Mouse (Mus musculus): ENCODE results near the gene Trim26. TPM values are rescaled to one million over a fixed set of nuclear protein-coding genes. Genes with fewer than 3 reads are reported as not detected.

Trim26 gene
- polyA plus RNA-seq, 1 experiment from 2014 or later: 36.5 TPM

GRCm38 (mm10) chr17:36844286-36844719 lies 7.4 kb downstream of the Trim26 start:
- Histone ChIP-seq H3K27ac (replicated peaks; ENCODE audit: low read depth, low read length) (no peak overlapping the region), H3K4me2 (ENCODE audit: low read length) (no peak overlapping the region), H3K4me1 (ENCODE audit: control insufficient read depth, insufficient read depth, low read length) (no peaks in the 10 kb centered on the region), H3K27me3 (ENCODE audit: control insufficient read depth, insufficient read depth, low read length) (no peaks in the 10 kb centered on the region), H3K4me3 (replicated peaks; ENCODE audit: low read depth, low read length) (no peak overlapping the region), H3K9me3 (ENCODE audit: control insufficient read depth, low read length) (no peaks in the 10 kb centered on the region), H3K36me3 (ENCODE audit: control insufficient read depth, insufficient read depth, low read length) (0 out of 2 replicates have a peak, but pooled peaks cover 15% of the 10 kb centered on the region), H3K9ac (replicated peaks; ENCODE audit: low read length) (no peak overlapping the region)
- ATAC-seq (ENCODE audit: low FRiP score, low TSS enrichment) (no peak), DNase-seq (no peak)

GRCm38 (mm10) chr17:36844725-36845124 lies 7.8 kb downstream of the Trim26 start:
- no peak for DNase-seq
- Histone ChIP-seq H3K9me3 (ENCODE audit: control insufficient read depth, low read length) (no peaks in the 10 kb centered on the region), H3K4me3 (replicated peaks; ENCODE audit: low read depth, low read length) (no peak overlapping the region), H3K9ac (replicated peaks; ENCODE audit: low read length) (no peak overlapping the region), H3K4me2 (ENCODE audit: low read length) (no peak overlapping the region), H3K27ac (replicated peaks; ENCODE audit: low read depth, low read length) (no peak overlapping the region), H3K36me3 (ENCODE audit: control insufficient read depth, insufficient read depth, low read length) (0 out of 2 replicates have a peak, but pooled peaks cover 15% of the 10 kb centered on the region), H3K4me1 (ENCODE audit: control insufficient read depth, insufficient read depth, low read length) (no peaks in the 10 kb centered on the region), H3K27me3 (ENCODE audit: control insufficient read depth, insufficient read depth, low read length) (no peaks in the 10 kb centered on the region)
- 83% methylated on average over 1 of the region's 1 CpGs for WGBS
- no peak for ATAC-seq (ENCODE audit: low FRiP score, low TSS enrichment)

- H3K4me1 ChIP-seq (ENCODE audit: control insufficient read depth, insufficient read depth, low read length): no peaks in the 10 kb centered on the region
- no peak overlapping the region for H3K9ac ChIP-seq (replicated peaks; ENCODE audit: low read length)
- H3K36me3 ChIP-seq (ENCODE audit: control insufficient read depth, insufficient read depth, low read length): peaks cover 46% of the 10 kb centered on the region
- DNase-seq (no peak), ATAC-seq (ENCODE audit: low FRiP score, low TSS enrichment) (no peak)
- 85% methylated on average over 5 of the region's 5 CpGs for WGBS
- H3K4me2 ChIP-seq (ENCODE audit: low read length): no peak overlapping the region
- no peaks in the 10 kb centered on the region for H3K27me3 ChIP-seq (ENCODE audit: control insufficient read depth, insufficient read depth, low read length)
- no peaks in the 10 kb centered on the region for H3K9me3 ChIP-seq (ENCODE audit: control insufficient read depth, low read length)
- H3K4me3 ChIP-seq (replicated peaks; ENCODE audit: low read depth, low read length): no peak overlapping the region
- H3K27ac ChIP-seq (replicated peaks; ENCODE audit: low read depth, low read length): no peak overlapping the region
Measured at GRCm38 (mm10) chr17:36848911-36849310, 12.0 kb downstream of the Trim26 start.

GRCm38 (mm10) chr17:36849992-36850391 lies 13.1 kb downstream of the Trim26 start:
- H3K27me3 ChIP-seq (ENCODE audit: control insufficient read depth, insufficient read depth, low read length): no peaks in the 10 kb centered on the region
- peaks cover 51% of the 10 kb centered on the region for H3K36me3 ChIP-seq (ENCODE audit: control insufficient read depth, insufficient read depth, low read length)
- 87% methylated on average over 2 of the region's 2 CpGs for WGBS
- DNase-seq (no peak), ATAC-seq (ENCODE audit: low FRiP score, low TSS enrichment) (no peak)
- H3K4me3 ChIP-seq (replicated peaks; ENCODE audit: low read depth, low read length): no peak overlapping the region
- no peaks in the 10 kb centered on the region for H3K4me1 ChIP-seq (ENCODE audit: control insufficient read depth, insufficient read depth, low read length)
- no peak overlapping the region for H3K9ac ChIP-seq (replicated peaks; ENCODE audit: low read length)
- no peak overlapping the region for H3K4me2 ChIP-seq (ENCODE audit: low read length)
- H3K27ac ChIP-seq (replicated peaks; ENCODE audit: low read depth, low read length): no peak overlapping the region
- no peaks in the 10 kb centered on the region for H3K9me3 ChIP-seq (ENCODE audit: control insufficient read depth, low read length)

GRCm38 (mm10) chr17:36851200-36851599 lies 14.3 kb downstream of the Trim26 start:
- no peak overlapping the region for H3K4me2 ChIP-seq (ENCODE audit: low read length)
- H3K36me3 ChIP-seq (ENCODE audit: control insufficient read depth, insufficient read depth, low read length): peaks cover 61% of the 10 kb centered on the region
- 95% methylated on average over 5 of the region's 5 CpGs for WGBS

GRCm38 (mm10) chr17:36851627-36852026 lies 14.7 kb downstream of the Trim26 start:
- H3K4me1 ChIP-seq (ENCODE audit: control insufficient read depth, insufficient read depth, low read length): no peaks in the 10 kb centered on the region

More at GRCm38 (mm10) chr17:36851200-36851599, 14.3 kb downstream of the Trim26 start:
- Histone ChIP-seq H3K4me3 (replicated peaks; ENCODE audit: low read depth, low read length) (no peak overlapping the region), H3K9me3 (ENCODE audit: control insufficient read depth, low read length) (no peaks in the 10 kb centered on the region), H3K9ac (replicated peaks; ENCODE audit: low read length) (no peak overlapping the region), H3K4me1 (ENCODE audit: control insufficient read depth, insufficient read depth, low read length) (no peaks in the 10 kb centered on the region), H3K27ac (replicated peaks; ENCODE audit: low read depth, low read length) (no peak overlapping the region), H3K27me3 (ENCODE audit: control insufficient read depth, insufficient read depth, low read length) (no peaks in the 10 kb centered on the region)
- no peak for DNase-seq
- ATAC-seq (ENCODE audit: low FRiP score, low TSS enrichment): no peak

GRCm38 (mm10) chr17:36855484-36855883 lies 18.6 kb downstream of the Trim26 start:
- Histone ChIP-seq H3K4me3 (replicated peaks; ENCODE audit: low read depth, low read length) (no peak overlapping the region), H3K27ac (replicated peaks; ENCODE audit: low read depth, low read length) (no peak overlapping the region), H3K9me3 (ENCODE audit: control insufficient read depth, low read length) (no peaks in the 10 kb centered on the region), H3K4me1 (ENCODE audit: control insufficient read depth, insufficient read depth, low read length) (no peaks in the 10 kb centered on the region), H3K27me3 (ENCODE audit: control insufficient read depth, insufficient read depth, low read length) (no peaks in the 10 kb centered on the region), H3K9ac (replicated peaks; ENCODE audit: low read length) (no peak overlapping the region), H3K36me3 (ENCODE audit: control insufficient read depth, insufficient read depth, low read length) (peaks cover 92% of the 10 kb centered on the region), H3K4me2 (ENCODE audit: low read length) (no peak overlapping the region)
- DNase-seq (no peak), ATAC-seq (ENCODE audit: low FRiP score, low TSS enrichment) (no peak)
- WGBS: 98% methylated on average over 3 of the region's 3 CpGs

More at GRCm38 (mm10) chr17:36851627-36852026, 14.7 kb downstream of the Trim26 start:
- ATAC-seq (ENCODE audit: low FRiP score, low TSS enrichment): no peak
- Histone ChIP-seq H3K9me3 (ENCODE audit: control insufficient read depth, low read length) (no peaks in the 10 kb centered on the region), H3K9ac (replicated peaks; ENCODE audit: low read length) (no peak overlapping the region), H3K4me2 (ENCODE audit: low read length) (no peak overlapping the region), H3K36me3 (ENCODE audit: control insufficient read depth, insufficient read depth, low read length) (peaks cover 62% of the 10 kb centered on the region), H3K4me3 (replicated peaks; ENCODE audit: low read depth, low read length) (no peak overlapping the region), H3K27ac (replicated peaks; ENCODE audit: low read depth, low read length) (no peak overlapping the region), H3K27me3 (ENCODE audit: control insufficient read depth, insufficient read depth, low read length) (no peaks in the 10 kb centered on the region)
- no peak for DNase-seq
- WGBS: 94% methylated on average over 5 of the region's 5 CpGs

GRCm38 (mm10) chr17:36856236-36856635 lies 19.3 kb downstream of the Trim26 start:
- no peak for ATAC-seq (ENCODE audit: low FRiP score, low TSS enrichment)
- Histone ChIP-seq H3K9ac (replicated peaks; ENCODE audit: low read length) (no peak overlapping the region), H3K9me3 (ENCODE audit: control insufficient read depth, low read length) (no peaks in the 10 kb centered on the region), H3K4me1 (ENCODE audit: control insufficient read depth, insufficient read depth, low read length) (no peaks in the 10 kb centered on the region), H3K27ac (replicated peaks; ENCODE audit: low read depth, low read length) (no peak overlapping the region), H3K4me2 (ENCODE audit: low read length) (no peak overlapping the region), H3K27me3 (ENCODE audit: control insufficient read depth, insufficient read depth, low read length) (no peaks in the 10 kb centered on the region), H3K4me3 (replicated peaks; ENCODE audit: low read depth, low read length) (no peak overlapping the region), H3K36me3 (ENCODE audit: control insufficient read depth, insufficient read depth, low read length) (peaks cover 85% of the 10 kb centered on the region)
- 96% methylated on average over 4 of the region's 4 CpGs for WGBS
- no peak for DNase-seq

GRCm38 (mm10) chr17:36858181-36858580 lies 21.2 kb downstream of the Trim26 start:
- 96% methylated on average over 3 of the region's 3 CpGs for WGBS
- Histone ChIP-seq H3K36me3 (ENCODE audit: control insufficient read depth, insufficient read depth, low read length) (peaks cover 66% of the 10 kb centered on the region), H3K9ac (replicated peaks; ENCODE audit: low read length) (no peak overlapping the region), H3K9me3 (ENCODE audit: control insufficient read depth, low read length) (no peaks in the 10 kb centered on the region), H3K4me1 (ENCODE audit: control insufficient read depth, insufficient read depth, low read length) (no peaks in the 10 kb centered on the region), H3K27ac (replicated peaks; ENCODE audit: low read depth, low read length) (no peak overlapping the region), H3K27me3 (ENCODE audit: control insufficient read depth, insufficient read depth, low read length) (no peaks in the 10 kb centered on the region), H3K4me3 (replicated peaks; ENCODE audit: low read depth, low read length) (no peak overlapping the region), H3K4me2 (ENCODE audit: low read length) (no peak overlapping the region)
- DNase-seq (no peak), ATAC-seq (ENCODE audit: low FRiP score, low TSS enrichment) (no peak)

Data from midbrain, embryonic 14.5 days (tissue).